Comparison of ENCODE assay signal across 9 mouse cellular contexts in the genomic region with DNA sequence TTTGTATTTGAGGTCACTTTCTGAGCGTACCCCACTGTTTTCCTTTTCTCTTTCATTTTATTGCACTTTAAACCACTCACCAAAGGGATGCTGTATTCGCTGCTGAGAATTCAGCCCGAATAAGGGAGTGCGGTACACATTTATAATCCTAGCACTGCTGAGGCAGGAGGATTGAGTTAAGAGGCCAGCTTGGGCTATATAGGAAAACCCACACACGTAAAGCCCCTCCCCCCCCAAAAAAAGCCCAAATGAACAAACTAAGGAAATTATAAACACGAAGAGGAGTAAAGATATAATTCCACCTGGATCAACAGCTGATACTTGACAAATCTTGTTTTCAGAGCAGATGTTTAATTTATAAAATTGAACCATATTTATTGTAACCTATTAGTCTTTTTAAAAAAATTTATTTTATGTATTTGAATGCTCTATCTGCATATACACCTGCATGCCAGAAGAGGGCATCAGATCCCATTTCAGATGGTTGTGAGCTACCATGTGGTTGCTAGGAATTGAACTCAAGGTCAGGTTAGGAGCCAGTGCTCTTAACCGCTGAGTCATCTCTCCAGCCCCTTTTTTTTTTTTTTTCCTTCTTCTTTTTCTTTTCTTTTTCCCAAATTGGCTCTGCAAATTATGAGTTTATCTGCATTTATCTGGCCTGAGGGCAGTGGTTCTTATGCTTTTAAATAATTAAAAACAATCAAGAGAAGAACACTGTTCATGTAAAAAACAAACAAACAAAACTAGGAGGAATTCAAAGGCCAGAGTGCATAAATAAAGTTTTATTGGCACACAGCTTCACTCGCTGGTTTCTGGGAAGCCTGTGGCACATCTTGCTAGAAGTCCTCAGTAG. TPM values are rescaled to one million over a fixed set of nuclear protein-coding genes. Genes with fewer than 3 reads are reported as not detected.
DNase-seq lines count a peak whose midpoint lies in the region; ATAC-seq and TF ChIP-seq lines count a peak whose summit lies in the region.
"Had no signal": no experiment of that assay in that cellular context is flagged by ENCODE, and none has a peak within 500 bp of the region (broad histone marks: within the 10 kb centered on the region; RNA-seq: fewer than 3 reads in every experiment).

No protein-coding gene starts in this region.

- peak overlapping the region; percentile 79 for H3K4me2 ChIP-seq in heart, embryonic 14.5 days (ENCODE audit: low read length)
- peak overlapping the region; percentile 81 for H3K4me2 ChIP-seq in liver, embryonic 11.5 days

- H3K9me3 ChIP-seq in heart, embryonic 14.5 days (ENCODE audit: control insufficient read depth, low read length), result no peaks in the 10 kb centered on the region
- no peaks in the 10 kb centered on the region for H3K9me3 ChIP-seq in liver, embryonic 11.5 days (ENCODE audit: control insufficient read depth, low read length)

- TF ChIP-seq CTCF in cortical plate, adult 2 months (IDR thresholded peaks at IDR 0.05; ENCODE audit: extremely low read depth, insufficient read depth, low read length), result no peak

- intact Hi-C loops in heart, postnatal 25 days (cut with DNase I), result loop anchor here (5.0 kb wide), 2 partner anchors 39 to 201 kb away; no protein-coding TSS in a partner anchor

- no peak for ATAC-seq in heart, embryonic 14.5 days (ENCODE audit: insufficient number of reproducible peaks, insufficient read depth, low FRiP score, low read depth)
- no peak for ATAC-seq in liver, embryonic 11.5 days (replicated peaks; ENCODE audit: low FRiP score)
- no peak for ATAC-seq in megakaryocyte progenitor cell, adult 5-6 weeks (replicated peaks; ENCODE audit: poor library complexity)

- no peak for DNase-seq in heart, postnatal 25 days (ENCODE audit: low spot score)
- peak; percentile 72 for DNase-seq in 416B (ENCODE audit: low read depth)
- DNase-seq in liver, embryonic 11.5 days (ENCODE audit: low spot score), result no peak
- no peak for DNase-seq in left cerebral cortex, adult 9 months (ENCODE audit: low spot score in 2 of 2)
- no peak for DNase-seq in urinary bladder, postnatal 36 days (ENCODE audit: low spot score in 2 of 2)
- DNase-seq: thymus, postnatal 4 days had no signal

- peaks cover 16 to 23% of the 10 kb centered on the region in 2 experiments for H3K4me1 ChIP-seq in heart, embryonic 14.5 days (ENCODE audit: control insufficient read depth in 2 of 2, insufficient read depth in 2 of 2, low read length in 2 of 2)
- H3K4me1 ChIP-seq in cortical plate, adult 2 months (ENCODE audit: control insufficient read depth, insufficient read depth, low read length), result no peaks in the 10 kb centered on the region
- peaks cover 11% of the 10 kb centered on the region for H3K4me1 ChIP-seq in liver, embryonic 11.5 days (replicated peaks; ENCODE audit: control insufficient read depth, insufficient read depth, low read length)

- H3K4me3 ChIP-seq in heart, embryonic 14.5 days (ENCODE audit: control insufficient read depth in 1 of 2, insufficient read depth in 1 of 2, low read depth in 1 of 2, low read length in 2 of 2), result peak overlapping the region in 1 of 2 experiments; percentile 53; a peak in 3 of 4 replicates
- H3K4me3 ChIP-seq in cortical plate, adult 2 months (ENCODE audit: insufficient read depth, low read length), result peak overlapping the region; percentile 42; the same call in 1 of the 2 replicates
- H3K4me3 ChIP-seq in liver, embryonic 11.5 days (ENCODE audit: low read depth, low read length), result peak overlapping the region; percentile 61

- peak overlapping the region; percentile 71 for H3K9ac ChIP-seq in heart, embryonic 14.5 days (ENCODE audit: low read length)
- peak overlapping the region; percentile 50; the same call in 1 of the 2 replicates for H3K9ac ChIP-seq in liver, embryonic 11.5 days (ENCODE audit: low read depth, low read length)

- H3K27ac ChIP-seq in heart, embryonic 14.5 days (replicated peaks in 1 of 2; ENCODE audit: control insufficient read depth in 1 of 2, insufficient read depth in 1 of 2, low read depth in 2 of 2, low read length in 2 of 2), result peak overlapping the region; percentile 63 to 66; a peak in 2 of 4 replicates
- H3K27ac ChIP-seq in cortical plate, adult 2 months (ENCODE audit: insufficient read depth, low read length), result no peak overlapping the region
- H3K27ac ChIP-seq in liver, embryonic 11.5 days (ENCODE audit: low read depth, low read length), result no peak overlapping the region

- H3K27me3 ChIP-seq in heart, embryonic 14.5 days (ENCODE audit: control insufficient read depth, insufficient read depth, low read length), result no peaks in the 10 kb centered on the region
- H3K27me3 ChIP-seq in liver, embryonic 11.5 days (replicated peaks; ENCODE audit: control insufficient read depth, insufficient read depth, low read length), result no peaks in the 10 kb centered on the region

- no peaks in the 10 kb centered on the region for H3K36me3 ChIP-seq in heart, embryonic 14.5 days (ENCODE audit: control insufficient read depth, insufficient read depth, low read length)
- H3K36me3 ChIP-seq in liver, embryonic 11.5 days (ENCODE audit: control insufficient read depth, insufficient read depth, low read length), result no peaks in the 10 kb centered on the region

- no peak for TF ChIP-seq POLR2A in cortical plate, adult 2 months (IDR thresholded peaks at IDR 0.05; ENCODE audit: extremely low read depth, insufficient read depth, low read length)

- 63% methylated on average over 8 of the region's 8 CpGs for WGBS in heart, embryonic 14.5 days
- WGBS in liver, embryonic 11.5 days, result 55% methylated on average over 8 of the region's 8 CpGs

RNA-seq across cellular contexts. Expression of a gene that starts 30.4 kb away (rescaled TPM):
- 12.1 and 13.7 TPM in 2 replicates for polyA plus RNA-seq in heart, embryonic 14.5 days (2014; fragmentation: Nextera tagmentation; extraction: Ambion mirVana)
- 100 to 1,000 TPM; 182 to 193 TPM for total RNA-seq in heart, postnatal 25 days (2021)
- polyA plus RNA-seq in cortical plate, adult 2 months (2012; rRNA removed), result 3.1 and 3.3 TPM in 2 replicates
- 0.86 and 1.2 TPM in 2 replicates for polyA plus RNA-seq in liver, embryonic 11.5 days (2014; fragmentation: Nextera tagmentation; extraction: Ambion mirVana)
- total RNA-seq in megakaryocyte progenitor cell, adult 5-6 weeks (2015), result 0.24 and 0.30 TPM in 2 replicates
- 0.08 and 0.37 TPM in 2 replicates for total RNA-seq in megakaryocyte progenitor cell, adult 5-6 weeks (2017)

RNA-seq across cellular contexts. Expression of a gene that starts 46.6 kb away (rescaled TPM):
- polyA plus RNA-seq in heart, embryonic 14.5 days (2014; fragmentation: Nextera tagmentation; extraction: Ambion mirVana), result 28.3 and 34.1 TPM in 2 replicates
- total RNA-seq in heart, postnatal 25 days (2021), result 10 to 100 TPM; 29.7 to 32.3 TPM
- 2.6 and 3.9 TPM in 2 replicates for polyA plus RNA-seq in cortical plate, adult 2 months (2012; rRNA removed)
- 41.8 and 47.1 TPM in 2 replicates for polyA plus RNA-seq in liver, embryonic 11.5 days (2014; fragmentation: Nextera tagmentation; extraction: Ambion mirVana)
- total RNA-seq in megakaryocyte progenitor cell, adult 5-6 weeks (2015), result 9.9 and 10.8 TPM in 2 replicates
- total RNA-seq in megakaryocyte progenitor cell, adult 5-6 weeks (2017), result 20.6 and 25.2 TPM in 2 replicates

RNA-seq across cellular contexts. Expression of a gene that starts 48.8 kb away (rescaled TPM):
- 9.1 and 9.8 TPM in 2 replicates for polyA plus RNA-seq in heart, embryonic 14.5 days (2014; fragmentation: Nextera tagmentation; extraction: Ambion mirVana)
- total RNA-seq in heart, postnatal 25 days (2021), result 1 to 10 TPM in 1 of 2 experiments, under 1 TPM in 1; 0.83 to 1.4 TPM
- polyA plus RNA-seq in cortical plate, adult 2 months (2012; rRNA removed), result 8.4 and 11.5 TPM in 2 replicates
- 13.1 and 13.4 TPM in 2 replicates for polyA plus RNA-seq in liver, embryonic 11.5 days (2014; fragmentation: Nextera tagmentation; extraction: Ambion mirVana)
- 6.0 and 7.0 TPM in 2 replicates for total RNA-seq in megakaryocyte progenitor cell, adult 5-6 weeks (2015)
- total RNA-seq in megakaryocyte progenitor cell, adult 5-6 weeks (2017), result 5.7 and 5.9 TPM in 2 replicates

Comparison
In these comparisons a context has a peak if more than half of its experiments do, and no peak if none do; other contexts are left out.
1. H3K27ac ChIP-seq: peak in heart, embryonic 14.5 days (2 of 2); none in cortical plate, adult 2 months (single experiment) and liver, embryonic 11.5 days (single experiment).